ENCODE assay signal across 10 mouse cellular contexts in the genomic region with DNA sequence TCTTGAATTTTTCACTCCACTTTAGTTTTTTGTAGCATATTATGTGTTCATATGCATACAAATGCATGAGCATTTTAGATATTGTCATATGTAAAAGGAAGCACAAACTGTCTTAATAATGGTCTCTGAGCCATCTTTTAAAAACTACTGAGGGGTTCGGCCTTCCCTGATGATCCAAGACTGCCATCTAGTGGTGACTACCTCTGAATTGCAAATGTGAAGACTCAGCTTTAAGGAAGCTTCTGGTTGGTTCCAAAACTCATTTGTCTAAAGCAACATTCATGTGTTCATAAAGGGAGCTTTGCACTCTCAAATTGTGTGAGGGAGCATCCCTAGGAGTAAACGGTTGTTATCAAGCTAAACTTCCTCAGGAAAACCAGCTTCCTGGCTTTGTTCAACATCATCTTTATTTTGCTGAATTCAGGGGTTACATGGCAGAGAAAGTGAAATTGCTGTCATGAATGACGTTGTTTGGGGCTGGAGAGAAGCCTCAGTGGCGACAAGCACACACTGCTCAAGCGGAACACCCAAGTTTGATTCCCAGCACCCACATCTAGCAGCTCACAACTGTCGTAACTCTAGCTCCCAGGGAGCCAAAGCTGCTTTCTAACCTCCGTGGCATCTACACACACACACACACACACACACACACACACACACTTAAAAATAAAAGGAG.
DNase-seq lines count a peak whose midpoint lies in the region; ATAC-seq and TF ChIP-seq lines count a peak whose summit lies in the region.
"Had no signal": no experiment of that assay in that cellular context is flagged by ENCODE, and none has a peak within 500 bp of the region (broad histone marks: within the 10 kb centered on the region; RNA-seq: fewer than 3 reads in every experiment).

No protein-coding gene starts in this region.

- no peaks in the 10 kb centered on the region for H3K4me1 ChIP-seq in embryonic facial prominence, embryonic 11.5 days (ENCODE audit: control insufficient read depth, insufficient read depth, low read length)
- no peaks in the 10 kb centered on the region for H3K4me1 ChIP-seq in embryonic facial prominence, embryonic 10.5 days
- no peaks in the 10 kb centered on the region for H3K4me1 ChIP-seq in liver, embryonic 14.5 days (replicated peaks; ENCODE audit: control insufficient read depth in 2 of 2, insufficient read depth in 2 of 2, low read length in 1 of 2)
- no peaks in the 10 kb centered on the region for H3K4me1 ChIP-seq in liver, embryonic 12.5 days
- H3K4me1 ChIP-seq: midbrain, embryonic 12.5 days had no signal

- H3K9me3 ChIP-seq in embryonic facial prominence, embryonic 11.5 days (replicated peaks; ENCODE audit: control insufficient read depth, low read length), result no peaks in the 10 kb centered on the region
- H3K9me3 ChIP-seq in embryonic facial prominence, embryonic 10.5 days, result no peaks in the 10 kb centered on the region
- no peaks in the 10 kb centered on the region for H3K9me3 ChIP-seq in liver, embryonic 14.5 days (ENCODE audit: control insufficient read depth, low read length)
- no peaks in the 10 kb centered on the region for H3K9me3 ChIP-seq in liver, embryonic 12.5 days (replicated peaks)
- H3K9me3 ChIP-seq: midbrain, embryonic 12.5 days had no signal

- DNase-seq in embryonic facial prominence, embryonic 11.5 days (ENCODE audit: low spot score), result peak; percentile 52
- DNase-seq in embryonic facial prominence, embryonic 10.5 days (ENCODE audit: low spot score), result no peak
- peak in 1 of 3 experiments; percentile 16 for DNase-seq in liver, embryonic 14.5 days (ENCODE audit: low read depth in 3 of 3, low spot score in 3 of 3)
- peak; percentile 25 for DNase-seq in c-Kit-positive CD71-positive TER-119-positive erythroid progenitor cells, embryonic 14.5 days (ENCODE audit: low spot score)
- DNase-seq in MN1 (ENCODE audit: low spot score), result no peak
- no peak for DNase-seq in spleen, postnatal 36 days (ENCODE audit: low spot score in 2 of 2)

- no peak for ATAC-seq in embryonic facial prominence, embryonic 11.5 days (replicated peaks; ENCODE audit: insufficient number of reproducible peaks, low FRiP score, low TSS enrichment, low read depth)
- no peak for ATAC-seq in liver, embryonic 14.5 days (ENCODE audit: insufficient read depth)
- no peak for ATAC-seq in liver, embryonic 12.5 days
- ATAC-seq in megakaryocyte-erythroid progenitor cell, adult 5-6 weeks (replicated peaks; ENCODE audit: low FRiP score, low TSS enrichment, poor library complexity, severe bottlenecking), result peak; percentile 75
- ATAC-seq: forebrain, embryonic 16.5 days had no signal

- H3K4me2 ChIP-seq in embryonic facial prominence, embryonic 11.5 days (ENCODE audit: low read depth, low read length), result no peak overlapping the region
- H3K4me2 ChIP-seq in liver, embryonic 14.5 days (ENCODE audit: low read depth), result no peak overlapping the region
- no peak overlapping the region for H3K4me2 ChIP-seq in liver, embryonic 12.5 days
- H3K4me2 ChIP-seq: midbrain, embryonic 12.5 days had no signal

- peak; percentile 53; the same call in 1 of the 2 replicates for TF ChIP-seq CTCF in liver, embryonic 14.5 days (IDR thresholded peaks at IDR 0.05; ENCODE audit: low read depth)

- H3K27ac ChIP-seq in embryonic facial prominence, embryonic 11.5 days (replicated peaks; ENCODE audit: low read depth, low read length), result no peak overlapping the region
- no peak overlapping the region for H3K27ac ChIP-seq in embryonic facial prominence, embryonic 10.5 days (replicated peaks)
- no peak overlapping the region for H3K27ac ChIP-seq in liver, embryonic 14.5 days
- H3K27ac ChIP-seq in liver, embryonic 12.5 days, result no peak overlapping the region
- H3K27ac ChIP-seq: midbrain, embryonic 12.5 days had no signal

- H3K36me3 ChIP-seq in embryonic facial prominence, embryonic 11.5 days (replicated peaks; ENCODE audit: control insufficient read depth, insufficient read depth, low read depth, low read length), result no peaks in the 10 kb centered on the region
- H3K36me3 ChIP-seq in embryonic facial prominence, embryonic 10.5 days (replicated peaks), result no peaks in the 10 kb centered on the region
- H3K36me3 ChIP-seq in liver, embryonic 14.5 days (replicated peaks; ENCODE audit: control insufficient read depth, insufficient read depth, low read depth), result no peaks in the 10 kb centered on the region
- no peaks in the 10 kb centered on the region for H3K36me3 ChIP-seq in liver, embryonic 12.5 days
- H3K36me3 ChIP-seq: midbrain, embryonic 12.5 days had no signal

- WGBS in embryonic facial prominence, embryonic 11.5 days, result 53% methylated on average over 7 of the region's 7 CpGs
- 66% methylated on average over 7 of the region's 7 CpGs for WGBS in embryonic facial prominence, embryonic 10.5 days
- 26% methylated on average over 7 of the region's 7 CpGs for WGBS in liver, embryonic 14.5 days (ENCODE audit: insufficient replicate concordance)
- 30% methylated on average over 7 of the region's 7 CpGs for WGBS in liver, embryonic 12.5 days (ENCODE audit: insufficient replicate concordance)

- no peak overlapping the region for H3K4me3 ChIP-seq in embryonic facial prominence, embryonic 11.5 days (ENCODE audit: low read depth, low read length)
- no peak overlapping the region for H3K4me3 ChIP-seq in embryonic facial prominence, embryonic 10.5 days
- H3K4me3 ChIP-seq in liver, embryonic 14.5 days (ENCODE audit: insufficient read depth in 1 of 2, low read depth in 2 of 2, low read length in 2 of 2), result no peak overlapping the region
- no peak overlapping the region for H3K4me3 ChIP-seq in liver, embryonic 12.5 days
- H3K4me3 ChIP-seq: midbrain, embryonic 12.5 days had no signal

- no peaks in the 10 kb centered on the region for H3K27me3 ChIP-seq in embryonic facial prominence, embryonic 11.5 days (ENCODE audit: control insufficient read depth, insufficient read depth, low read length)
- H3K27me3 ChIP-seq in embryonic facial prominence, embryonic 10.5 days (replicated peaks; ENCODE audit: low read depth, poor library complexity, severe bottlenecking), result no peaks in the 10 kb centered on the region
- H3K27me3 ChIP-seq in liver, embryonic 14.5 days (ENCODE audit: control insufficient read depth, insufficient read depth, low read length), result no peaks in the 10 kb centered on the region
- no peaks in the 10 kb centered on the region for H3K27me3 ChIP-seq in liver, embryonic 12.5 days (replicated peaks)
- H3K27me3 ChIP-seq: midbrain, embryonic 12.5 days had no signal

- no peak overlapping the region for H3K9ac ChIP-seq in embryonic facial prominence, embryonic 11.5 days (replicated peaks; ENCODE audit: low read length)
- H3K9ac ChIP-seq in liver, embryonic 14.5 days (replicated peaks), result no peak overlapping the region
- H3K9ac ChIP-seq in liver, embryonic 12.5 days, result no peak overlapping the region
- H3K9ac ChIP-seq: midbrain, embryonic 12.5 days had no signal

- no peak for TF ChIP-seq EP300 in liver, embryonic 14.5 days (IDR thresholded peaks at IDR 0.05; ENCODE audit: low read depth)

Comparison
In these comparisons a context has a peak if more than half of its experiments do, and no peak if none do; other contexts are left out.
1. DNase-seq: peak in embryonic facial prominence, embryonic 11.5 days (single experiment) and c-Kit-positive CD71-positive TER-119-positive erythroid progenitor cells, embryonic 14.5 days (single experiment); none in embryonic facial prominence, embryonic 10.5 days (single experiment), MN1 (single experiment) and spleen, postnatal 36 days (0 of 2).